Comparison of ENCODE assay signal across 35 mouse cellular contexts in genomic region chr4:151083027-151083426, GRCm38 (mm10). TPM values are rescaled to one million over a fixed set of nuclear protein-coding genes. Genes with fewer than 3 reads are reported as not detected.
DNase-seq lines count a peak whose midpoint lies in the region; ATAC-seq lines count a peak whose summit lies in the region.
"Had no signal": no experiment of that assay in that cellular context is flagged by ENCODE, and none has a peak within 500 bp of the region (broad histone marks: within the 10 kb centered on the region; RNA-seq: fewer than 3 reads in every experiment).

No protein-coding gene starts in this region.

- 0 out of 2 replicates have a peak, but pooled peaks cover 2% of the 10 kb centered on the region for H3K27me3 ChIP-seq in heart, embryonic 13.5 days (replicated peaks)
- no peaks in the 10 kb centered on the region for H3K27me3 ChIP-seq in midbrain, embryonic 11.5 days (ENCODE audit: control insufficient read depth, insufficient read depth, low read length)
- no peaks in the 10 kb centered on the region for H3K27me3 ChIP-seq in embryonic facial prominence, embryonic 10.5 days (replicated peaks; ENCODE audit: low read depth, poor library complexity, severe bottlenecking)
- H3K27me3 ChIP-seq in hindbrain, embryonic 12.5 days: no peaks in the 10 kb centered on the region
- H3K27me3 ChIP-seq: midbrain, embryonic 15.5 days; stomach, embryonic 15.5 days had no signal

- H3K9ac ChIP-seq in heart, embryonic 13.5 days: 0 out of 2 replicates have a peak overlapping the region, but pooled peaks have one; percentile 35
- H3K9ac ChIP-seq in midbrain, embryonic 11.5 days (ENCODE audit: low read length): no peak overlapping the region
- no peak overlapping the region for H3K9ac ChIP-seq in hindbrain, embryonic 12.5 days
- H3K9ac ChIP-seq: hindbrain, embryonic 14.5 days; midbrain, embryonic 15.5 days; stomach, embryonic 15.5 days had no signal

- peak; percentile 20; the same call in 1 of the 2 replicates for ATAC-seq in heart, embryonic 13.5 days (ENCODE audit: extremely low read depth, insufficient number of reproducible peaks, low FRiP score, low TSS enrichment)
- no peak for ATAC-seq in midbrain, embryonic 11.5 days (ENCODE audit: low FRiP score)
- ATAC-seq in hindbrain, embryonic 12.5 days (ENCODE audit: low FRiP score): no peak
- ATAC-seq: forebrain, embryonic 16.5 days; inflammation-experienced regulatory T-cells, adult 6 months; midbrain, embryonic 15.5 days had no signal

- intact Hi-C loops in heart, postnatal 14 days (cut with DNase I): no loop called here

- H3K4me3 ChIP-seq in heart, embryonic 13.5 days: no peak overlapping the region
- H3K4me3 ChIP-seq in midbrain, embryonic 11.5 days (ENCODE audit: low read depth, low read length): no peak overlapping the region
- H3K4me3 ChIP-seq in embryonic facial prominence, embryonic 10.5 days: no peak overlapping the region
- no peak overlapping the region for H3K4me3 ChIP-seq in hindbrain, embryonic 12.5 days
- H3K4me3 ChIP-seq: forebrain, embryonic 10.5 days; midbrain, embryonic 15.5 days; stomach, embryonic 15.5 days had no signal

- no peaks in the 10 kb centered on the region for H3K9me3 ChIP-seq in heart, embryonic 13.5 days
- H3K9me3 ChIP-seq in midbrain, embryonic 11.5 days (ENCODE audit: control insufficient read depth, low read length): no peaks in the 10 kb centered on the region
- H3K9me3 ChIP-seq in embryonic facial prominence, embryonic 10.5 days: no peaks in the 10 kb centered on the region
- H3K9me3 ChIP-seq in hindbrain, embryonic 12.5 days (replicated peaks): no peaks in the 10 kb centered on the region
- H3K9me3 ChIP-seq: forebrain, embryonic 10.5 days; midbrain, embryonic 15.5 days; stomach, embryonic 15.5 days had no signal

- H3K4me2 ChIP-seq in heart, embryonic 13.5 days: peak overlapping the region; percentile 7; the same call in 1 of the 2 replicates
- no peak overlapping the region for H3K4me2 ChIP-seq in midbrain, embryonic 11.5 days
- H3K4me2 ChIP-seq in hindbrain, embryonic 12.5 days (replicated peaks): no peak overlapping the region
- H3K4me2 ChIP-seq: hindbrain, embryonic 14.5 days; midbrain, embryonic 15.5 days; stomach, embryonic 15.5 days had no signal

- H3K4me1 ChIP-seq in heart, embryonic 13.5 days: peaks cover 41% of the 10 kb centered on the region
- no peaks in the 10 kb centered on the region for H3K4me1 ChIP-seq in midbrain, embryonic 11.5 days (ENCODE audit: control insufficient read depth, insufficient read depth, low read length)
- no peaks in the 10 kb centered on the region for H3K4me1 ChIP-seq in embryonic facial prominence, embryonic 10.5 days
- H3K4me1 ChIP-seq in hindbrain, embryonic 12.5 days: no peaks in the 10 kb centered on the region
- H3K4me1 ChIP-seq: forebrain, embryonic 10.5 days; midbrain, embryonic 15.5 days; stomach, embryonic 15.5 days had no signal

- peaks cover 84% of the 10 kb centered on the region for H3K36me3 ChIP-seq in heart, embryonic 13.5 days
- H3K36me3 ChIP-seq in midbrain, embryonic 11.5 days (ENCODE audit: control insufficient read depth, insufficient read depth, low read length): peaks cover 34% of the 10 kb centered on the region
- peaks cover 95% of the 10 kb centered on the region for H3K36me3 ChIP-seq in embryonic facial prominence, embryonic 10.5 days (replicated peaks)
- H3K36me3 ChIP-seq in hindbrain, embryonic 12.5 days: peaks cover 93% of the 10 kb centered on the region
- H3K36me3 ChIP-seq: stomach, embryonic 15.5 days had no signal

- H3K27ac ChIP-seq in heart, embryonic 13.5 days (replicated peaks): peak overlapping the region; percentile 90
- H3K27ac ChIP-seq in midbrain, embryonic 11.5 days (ENCODE audit: low read depth, low read length): no peak overlapping the region
- H3K27ac ChIP-seq in embryonic facial prominence, embryonic 10.5 days (replicated peaks): no peak overlapping the region
- H3K27ac ChIP-seq in hindbrain, embryonic 12.5 days: no peak overlapping the region
- H3K27ac ChIP-seq: forebrain, embryonic 10.5 days; hindbrain, embryonic 14.5 days; midbrain, embryonic 15.5 days; stomach, embryonic 15.5 days had no signal

- WGBS in heart, embryonic 13.5 days: 42% methylated on average over 5 of the region's 5 CpGs
- 83% methylated on average over 5 of the region's 5 CpGs for WGBS in midbrain, embryonic 11.5 days
- 84% methylated on average over 5 of the region's 5 CpGs for WGBS in embryonic facial prominence, embryonic 10.5 days
- WGBS in hindbrain, embryonic 12.5 days: 85% methylated on average over 5 of the region's 5 CpGs

- peak; percentile 55 to 76 for DNase-seq in heart, adult 18-20 months
- DNase-seq in heart, postnatal 14 days: no peak
- DNase-seq in heart, adult 8-10 months (ENCODE audit: low spot score): peak; percentile 57
- DNase-seq in heart, postnatal 4 days: peak; percentile 48
- no peak for DNase-seq in midbrain, embryonic 11.5 days (ENCODE audit: low spot score, missing footprints)
- DNase-seq in embryonic facial prominence, embryonic 10.5 days (ENCODE audit: low spot score): no peak
- DNase-seq: adrenal gland, adult 2 months; cerebellum, adult 11 months; cerebellum, postnatal 10 days; kidney, adult 18-20 months; kidney, postnatal 14 days; layer of hippocampus, postnatal 36 days; lung, postnatal 4 days; right cerebral cortex, adult 18-20 months; right cerebral cortex, postnatal 4 days; thymus, postnatal 36 days had no signal

RNA-seq across cellular contexts. Expression of gene Gm13090, which starts 6.3 kb away (rescaled TPM):
- total RNA-seq in heart, adult 18-20 months (2021): not detected
- not detected for total RNA-seq in heart, postnatal 14 days (2021)
- total RNA-seq in heart, adult 8-10 months (2022): under 1 TPM in 2 of 4 experiments, not detected in 2; 0.37 to 0.44 TPM
- not detected in 2 replicates for polyA plus RNA-seq in heart, embryonic 13.5 days (2015; fragmentation: Nextera tagmentation; extraction: Ambion mirVana)
- total RNA-seq in heart, postnatal 4 days (2021): not detected
- polyA plus RNA-seq in midbrain, embryonic 11.5 days (2014; fragmentation: Nextera tagmentation; extraction: Ambion mirVana): not detected in 2 replicates
- not detected in 2 replicates for polyA plus RNA-seq in embryonic facial prominence, embryonic 10.5 days (2016; fragmentation: Nextera tagmentation; extraction: Ambion mirVana)
- not detected in 2 replicates for polyA plus RNA-seq in hindbrain, embryonic 12.5 days (2016; fragmentation: Nextera tagmentation; extraction: Ambion mirVana)
- total RNA-seq: adrenal gland, adult 2 months; adrenal gland, postnatal 4 days; ES-E14; layer of hippocampus, adult 18-20 months; layer of hippocampus, postnatal 36 days; left cerebral cortex, postnatal 10 days; liver, adult 2 months; megakaryocyte-erythroid progenitor cell, adult 5-6 weeks had no signal
- polyA plus RNA-seq: adrenal gland, adult 2 months; cortical plate, adult 2 months; embryonic facial prominence, embryonic 11.5 days; forebrain, embryonic 10.5 days; gonadal fat pad, adult 2 months; inflammation-experienced regulatory T-cells, adult 6 months; liver, adult 2 months; liver, embryonic 16.5 days; lung, embryonic 16.5 days; stomach, embryonic 15.5 days had no signal

RNA-seq across cellular contexts. Expression of gene Vamp3, which starts 25.3 kb away (rescaled TPM):
- total RNA-seq in heart, adult 18-20 months (2021): 10 to 100 TPM; 53.4 to 62.2 TPM
- 10 to 100 TPM; 73.1 to 78.0 TPM for total RNA-seq in heart, postnatal 14 days (2021)
- 10 to 100 TPM; 51.7 to 66.2 (median 62.3) TPM for total RNA-seq in heart, adult 8-10 months (2022)
- 97.0 and 105 TPM in 2 replicates for polyA plus RNA-seq in heart, embryonic 13.5 days (2015; fragmentation: Nextera tagmentation; extraction: Ambion mirVana)
- 10 to 100 TPM; 83.2 to 86.2 TPM for total RNA-seq in heart, postnatal 4 days (2021)
- 80.3 and 87.9 TPM in 2 replicates for polyA plus RNA-seq in midbrain, embryonic 11.5 days (2014; fragmentation: Nextera tagmentation; extraction: Ambion mirVana)
- polyA plus RNA-seq in embryonic facial prominence, embryonic 10.5 days (2016; fragmentation: Nextera tagmentation; extraction: Ambion mirVana): 105 and 110 TPM in 2 replicates
- 85.7 and 86.3 TPM in 2 replicates for polyA plus RNA-seq in hindbrain, embryonic 12.5 days (2016; fragmentation: Nextera tagmentation; extraction: Ambion mirVana)

RNA-seq across cellular contexts. Expression of gene Per3, which starts 38.6 kb away (rescaled TPM):
- total RNA-seq in heart, adult 18-20 months (2021): 1 to 10 TPM; 3.3 to 3.6 TPM
- total RNA-seq in heart, postnatal 14 days (2021): 10 to 100 TPM; 11.8 to 16.3 TPM
- total RNA-seq in heart, adult 8-10 months (2022): 10 to 100 TPM in 3 of 4 experiments, 1 to 10 TPM in 1; 7.6 to 19.1 (median 16.9) TPM
- polyA plus RNA-seq in heart, embryonic 13.5 days (2015; fragmentation: Nextera tagmentation; extraction: Ambion mirVana): 7.6 and 8.3 TPM in 2 replicates
- total RNA-seq in heart, postnatal 4 days (2021): 10 to 100 TPM; 12.0 to 12.9 TPM
- 3.9 and 5.2 TPM in 2 replicates for polyA plus RNA-seq in midbrain, embryonic 11.5 days (2014; fragmentation: Nextera tagmentation; extraction: Ambion mirVana)
- 7.8 TPM in 2 replicates for polyA plus RNA-seq in embryonic facial prominence, embryonic 10.5 days (2016; fragmentation: Nextera tagmentation; extraction: Ambion mirVana)
- polyA plus RNA-seq in hindbrain, embryonic 12.5 days (2016; fragmentation: Nextera tagmentation; extraction: Ambion mirVana): 5.6 and 6.0 TPM in 2 replicates

Comparison
In these comparisons a context has a peak if more than half of its experiments do, and no peak if none do; other contexts are left out.
1. DNase-seq: peak in heart, adult 18-20 months (2 of 2), heart, adult 8-10 months (single experiment) and heart, postnatal 4 days (single experiment); none in heart, postnatal 14 days (0 of 2), midbrain, embryonic 11.5 days (single experiment) and embryonic facial prominence, embryonic 10.5 days (single experiment).